Mouse (Mus musculus): ENCODE data around the gene Dnmt1.

- TF ChIP-seq POLR2A (IDR thresholded peaks at IDR 0.05; ENCODE audit: insufficient read depth, low read depth, low read length): no peak
- no peak for TF ChIP-seq CTCF (IDR thresholded peaks at IDR 0.05)
- TF ChIP-seq EP300 (IDR thresholded peaks at IDR 0.05; ENCODE audit: insufficient read depth, low read depth, low read length): no peak
Measured at GRCm38 (mm10) chr9:20956989-20957388, 2.7 kb downstream of the Dnmt1 start.

All from heart, adult 2 months (tissue).